Mouse (Mus musculus) embryonic fibroblast, embryonic 13.5 days (primary cell): ENCODE data around the gene Ddx50. TPM values are rescaled to one million over a fixed set of nuclear protein-coding genes. Genes with fewer than 3 reads are reported as not detected.
A peak's percentile ranks its signal among the peaks of the same experiment; 100 is the strongest.
"Not testable (repeated sequence)": the region's sequence is repeated elsewhere in the genome, so short reads cannot be mapped to it uniquely, and the experiment has no call there.

ENCODE experiments used
- H3K27ac ChIP-seq: 2 replicates; pipeline ENCODE4 v1.5.1; 2012; ENCODE audit warnings: low read length, control low read depth, inconsistent platforms; ENCODE audit not compliant: insufficient read depth
- H3K4me1 ChIP-seq: 2 replicates; pipeline ENCODE4 v1.6.1; 2011; ENCODE audit warnings: low read length; ENCODE audit not compliant: control insufficient read depth, insufficient read depth
- H3K4me3 ChIP-seq: 2 replicates; pipeline ENCODE4 v1.5.1; 2011; ENCODE audit warnings: mild to moderate bottlenecking, control low read depth, low read length; ENCODE audit not compliant: insufficient read depth
- CTCF ChIP-seq: IDR thresholded peaks from 2 replicates; pipeline ENCODE4 v1.5.1; 2011; ENCODE audit warnings: mild to moderate bottlenecking, control low read depth, low read length, moderate library complexity, borderline replicate concordance; ENCODE audit not compliant: insufficient read depth
- POLR2A ChIP-seq: IDR thresholded peaks from 2 replicates; pipeline ENCODE4 v1.6.1; 2011; ENCODE audit warnings: low read depth, mild to moderate bottlenecking, control low read depth, low read length, moderate library complexity
- polyA plus RNA-seq: library from polyadenylated mRNA; stranded (reverse); fragments of >200 nt; gene quantifications from 2 replicates; pipeline ENCODE4 v1.2.4, GENCODE M21; 2011; ENCODE audit warnings: low read depth; ENCODE audit not compliant: missing spikeins, insufficient read length

Gene Ddx50
- polyA plus RNA-seq, 1 experiment: 165 TPM

DNA sequence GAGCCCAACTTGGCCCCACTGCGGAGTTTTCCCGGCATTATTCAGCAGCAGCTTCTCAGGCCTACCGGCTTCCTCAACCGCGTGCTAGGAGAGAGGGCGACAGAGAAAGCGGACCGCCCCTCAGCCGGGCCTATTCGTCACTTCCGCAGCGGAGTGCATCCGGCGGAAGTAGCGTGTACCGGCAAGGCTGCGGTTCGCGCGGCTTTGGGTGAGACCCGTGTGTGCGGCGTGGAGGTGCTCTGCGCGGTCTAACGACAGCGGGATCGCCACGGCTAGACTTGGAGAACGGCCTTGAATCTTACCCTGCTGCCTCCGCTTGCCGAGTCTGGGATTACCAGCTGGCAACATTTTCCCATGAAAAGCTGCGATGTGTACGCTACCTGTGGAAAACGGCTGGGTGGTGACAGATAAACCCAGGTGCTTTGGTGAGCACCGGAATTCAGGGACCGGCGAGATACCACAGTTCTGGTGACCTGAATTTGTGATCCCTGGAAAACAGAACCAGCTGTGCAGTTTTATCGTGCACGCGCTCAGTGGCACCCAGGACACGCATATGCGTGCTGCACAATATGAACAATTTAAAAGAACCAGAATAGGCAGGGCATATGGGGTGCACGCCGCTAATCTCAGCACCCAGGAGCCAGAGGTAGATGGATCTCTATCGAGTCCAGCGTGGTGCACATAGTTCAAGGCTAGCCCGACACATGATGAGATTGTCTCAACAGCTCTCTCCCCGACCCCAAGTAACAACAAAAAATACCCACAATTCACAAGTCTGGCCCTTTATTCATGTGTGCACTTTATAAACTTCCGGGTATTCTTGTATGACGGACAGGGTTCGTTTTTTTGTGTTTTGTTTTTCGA is 48.6 kb downstream of the Ddx50 start, which contains the start of gene Ddx21:
Ddx21 (minus strand) TSS at position 105 of the 864 bp plus-strand sequence.
- H3K4me1 ChIP-seq: peaks cover 3% of the 10 kb centered on the region
- peak within 1 kb of the TSS; percentile 92 for H3K4me3 ChIP-seq
- TF ChIP-seq POLR2A: peak; percentile 98
- no peak for TF ChIP-seq CTCF
- peak within 1 kb of the TSS; percentile 67; the same call in 1 of the 2 replicates for H3K27ac ChIP-seq

DNA sequence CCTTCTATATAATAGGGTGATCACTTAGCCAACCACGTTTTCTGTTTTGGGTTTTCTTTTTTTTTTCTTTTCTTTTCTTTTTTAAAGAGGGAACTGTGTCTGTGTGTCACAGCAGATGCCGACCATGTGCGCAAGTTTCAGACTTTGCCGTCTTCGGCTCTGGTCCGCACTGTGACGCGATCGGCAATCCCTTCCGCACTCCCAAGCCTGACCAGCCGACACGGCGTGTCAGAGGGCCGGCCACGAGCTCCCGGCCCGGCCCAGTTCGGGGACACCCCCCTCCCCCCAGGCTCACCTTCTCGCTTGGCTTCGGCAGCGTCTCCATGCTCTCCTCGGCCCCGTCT is 49.2 kb downstream of the Ddx50 start:
- TF ChIP-seq POLR2A: no peak
- no peak for TF ChIP-seq CTCF
- peaks cover 3% of the 10 kb centered on the region for H3K4me1 ChIP-seq
- peak overlapping the region; percentile 67; the same call in 1 of the 2 replicates for H3K27ac ChIP-seq
- H3K4me3 ChIP-seq: peak overlapping the region; percentile 92

DNA sequence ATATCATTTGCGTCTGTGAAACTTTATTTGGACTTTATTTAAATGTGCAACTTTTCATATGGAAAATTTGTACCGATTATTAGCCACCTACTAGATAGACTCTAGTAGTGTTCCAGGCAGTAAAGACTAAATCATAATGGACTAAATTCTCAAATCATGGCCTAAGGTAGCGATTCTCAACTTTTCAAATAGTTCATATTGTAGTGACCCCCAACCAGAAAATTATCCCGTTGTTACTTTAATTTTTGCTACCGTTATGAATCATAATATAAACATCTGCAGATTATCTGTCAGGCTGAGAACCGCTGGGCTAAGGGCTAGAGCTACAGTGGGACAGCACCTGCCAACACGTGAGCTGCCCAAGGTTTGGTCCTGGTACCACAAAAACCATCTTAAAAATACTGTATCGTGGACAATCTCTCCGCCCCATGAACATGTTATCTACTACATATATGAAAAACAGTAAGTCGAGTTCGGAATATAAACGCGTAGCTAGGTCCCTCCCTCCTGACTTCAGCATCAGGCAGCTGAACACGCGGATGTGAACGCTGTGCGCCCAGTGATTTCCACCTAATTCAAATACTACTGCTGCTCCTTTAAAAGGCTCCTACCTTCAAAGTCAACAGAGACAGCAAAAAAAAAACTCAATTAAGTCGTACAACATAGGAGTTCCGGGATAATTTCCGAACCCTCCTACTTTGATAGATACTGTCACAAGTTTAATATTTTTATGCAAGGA is 49.8 kb downstream of the Ddx50 start:
- Histone ChIP-seq H3K4me1 (peaks cover 3% of the 10 kb centered on the region), H3K4me3 (peak overlapping the region; percentile 92), H3K27ac (no peak overlapping the region)
- no peak for TF ChIP-seq CTCF
- 0 out of 2 replicates have a peak, but pooled peaks have one; percentile 10 for TF ChIP-seq POLR2A

DNA sequence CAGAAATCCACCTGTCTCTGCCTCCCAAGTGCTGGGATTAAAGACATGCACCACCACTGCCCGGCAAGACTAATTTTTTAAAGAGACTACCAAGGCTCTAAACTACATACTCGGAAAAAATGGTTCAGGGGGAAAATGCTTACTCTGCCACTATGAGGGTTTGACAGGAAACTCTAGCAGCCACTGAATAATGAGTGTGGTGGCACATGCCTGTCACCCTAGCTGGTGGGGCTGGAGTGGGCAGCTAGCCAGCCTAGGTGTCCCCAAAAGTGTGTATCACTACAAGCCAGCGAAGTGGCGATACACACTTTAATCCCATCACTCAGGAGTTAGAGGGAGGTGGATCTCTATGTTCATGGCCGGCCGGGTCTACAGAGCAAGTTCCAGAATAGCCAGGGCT is 51.0 kb downstream of the Ddx50 start:
- H3K27ac ChIP-seq: no peak overlapping the region
- peaks cover 3% of the 10 kb centered on the region for H3K4me1 ChIP-seq
- TF ChIP-seq CTCF (no peak), POLR2A (no peak)
- H3K4me3 ChIP-seq: peak overlapping the region; percentile 39; the same call in 1 of the 2 replicates

DNA sequence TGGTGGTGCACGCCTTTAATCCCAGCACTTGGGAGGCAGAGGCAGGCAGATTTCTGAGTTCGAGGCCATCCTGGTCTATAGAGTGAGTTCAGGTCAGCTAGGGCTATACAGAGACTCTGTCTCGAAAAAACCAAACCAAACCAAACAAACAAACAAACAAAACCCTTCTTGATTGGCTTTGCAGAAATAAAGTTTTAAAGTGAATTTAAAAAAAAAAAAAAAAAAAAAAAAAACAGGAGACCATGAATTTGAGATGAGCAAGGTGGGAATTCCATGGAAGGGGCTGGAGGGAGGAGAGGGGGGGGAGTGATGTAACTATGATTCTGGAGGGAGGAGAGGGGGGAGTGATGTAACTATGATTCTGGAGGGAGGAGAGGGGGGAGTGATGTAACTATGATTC is 51.7 kb downstream of the Ddx50 start:
- H3K27ac ChIP-seq, H3K4me1 ChIP-seq, H3K4me3 ChIP-seq: not testable (repeated sequence)

DNA sequence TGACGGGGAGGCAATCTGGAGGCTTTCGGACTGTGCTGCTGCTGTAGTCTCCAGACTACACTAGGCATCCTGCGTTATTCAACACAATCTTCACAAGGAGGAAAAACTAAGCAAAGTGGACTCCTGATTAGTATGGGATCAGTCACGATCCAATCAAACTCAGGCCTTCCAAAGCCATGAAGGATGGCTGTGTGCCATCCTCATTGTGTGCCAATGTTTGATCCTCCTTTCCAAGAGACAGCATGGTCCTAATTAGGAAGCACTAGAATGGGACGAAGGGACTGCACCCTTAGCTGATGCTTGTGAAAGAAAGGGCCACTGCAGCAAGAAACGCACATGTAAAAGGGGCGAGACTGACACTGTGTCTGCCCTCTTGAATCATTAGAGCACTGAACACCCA is 58.5 kb downstream of the Ddx50 start:
- peaks cover 3% of the 10 kb centered on the region for H3K4me1 ChIP-seq
- TF ChIP-seq CTCF (no peak), POLR2A (no peak)
- H3K27ac ChIP-seq: no peak overlapping the region
- H3K4me3 ChIP-seq: no peak overlapping the region

DNA sequence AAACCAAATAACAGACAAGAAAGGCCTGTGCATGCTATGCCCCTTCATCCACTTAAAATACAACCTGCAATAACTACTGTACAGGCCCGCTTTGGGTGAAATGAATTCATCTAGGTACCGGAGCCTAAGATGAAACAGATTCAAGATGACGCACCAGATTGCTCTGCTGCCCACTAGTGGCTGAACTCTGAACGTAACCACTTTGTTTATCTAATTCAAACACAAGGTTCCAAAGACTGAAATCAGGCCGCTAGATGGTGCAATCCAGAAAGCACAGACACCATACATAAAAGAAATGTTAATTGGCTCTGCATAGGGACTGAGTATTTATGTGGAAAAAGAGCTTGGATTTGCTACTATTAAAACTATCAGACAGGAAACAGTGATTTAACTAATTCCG is 60.8 kb downstream of the Ddx50 start:
- TF ChIP-seq POLR2A (no peak), CTCF (peak; percentile 25; the same call in 1 of the 2 replicates)
- peaks cover 3% of the 10 kb centered on the region for H3K4me1 ChIP-seq
- H3K4me3 ChIP-seq: no peak overlapping the region
- no peak overlapping the region for H3K27ac ChIP-seq

DNA sequence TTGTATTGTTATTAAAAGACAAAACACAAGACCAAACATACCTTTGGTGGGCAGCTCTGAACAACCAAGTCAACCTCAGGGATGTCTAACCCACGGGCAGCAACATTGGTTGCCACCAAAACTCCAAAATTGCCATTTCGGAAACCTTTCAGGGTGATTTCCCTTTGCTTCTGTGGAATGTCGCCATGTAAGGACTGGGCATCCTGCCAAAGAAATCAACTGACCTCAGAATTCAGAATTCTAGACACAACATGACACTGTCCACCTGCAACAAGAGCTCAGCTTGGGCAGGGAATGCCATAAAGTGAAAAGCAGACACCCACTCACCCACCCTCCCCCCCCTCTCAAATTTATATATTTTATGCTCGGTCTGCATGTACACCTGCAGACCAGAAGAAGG is 62.4 kb downstream of the Ddx50 start:
- TF ChIP-seq CTCF (no peak), POLR2A (no peak)
- H3K4me3 ChIP-seq: no peak overlapping the region
- H3K4me1 ChIP-seq: peaks cover 3% of the 10 kb centered on the region
- H3K27ac ChIP-seq: no peak overlapping the region

DNA sequence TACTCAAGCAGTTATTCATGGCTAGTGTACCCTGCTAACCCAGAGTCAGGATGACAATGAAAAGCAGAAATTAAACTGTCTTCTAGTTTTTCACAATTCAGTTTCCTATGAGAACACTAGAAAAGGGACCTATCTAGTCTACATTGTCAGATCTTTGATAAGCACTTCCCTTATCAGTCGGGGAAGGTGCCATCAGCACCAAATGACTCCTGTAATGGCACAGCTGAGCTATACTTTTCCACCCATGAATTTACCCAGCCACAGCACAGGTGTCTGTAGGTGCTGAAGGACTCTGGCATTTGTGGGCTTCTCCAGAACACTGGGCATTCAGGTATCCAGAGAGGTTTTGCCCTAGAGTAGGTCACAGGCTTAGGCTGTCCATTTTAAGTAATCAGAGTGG is 67.8 kb downstream of the Ddx50 start:
- Histone ChIP-seq H3K4me3 (no peak overlapping the region), H3K27ac (no peak overlapping the region), H3K4me1 (no peaks in the 10 kb centered on the region)
- TF ChIP-seq POLR2A (no peak), CTCF (no peak)

DNA sequence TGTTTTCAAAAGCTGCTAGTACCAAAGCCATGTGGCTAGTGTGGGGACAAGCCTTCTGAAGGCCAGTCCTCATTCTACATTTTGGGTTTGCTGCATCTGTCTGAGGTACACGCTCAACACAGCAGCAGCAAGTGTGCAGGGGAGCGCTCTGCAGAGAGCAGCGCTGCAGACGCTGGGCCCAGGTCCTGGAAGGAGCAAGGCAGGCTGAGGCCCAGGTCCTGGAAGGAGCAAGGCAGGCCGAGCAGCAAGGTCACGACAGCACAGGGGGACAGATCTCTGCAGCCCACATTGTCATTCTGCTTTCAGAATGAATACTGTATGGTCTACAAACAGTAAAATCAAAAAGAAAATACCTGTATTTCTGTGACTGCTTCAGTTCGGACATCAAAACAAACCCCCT is 68.3 kb downstream of the Ddx50 start:
- Histone ChIP-seq H3K27ac (no peak overlapping the region), H3K4me3 (no peak overlapping the region)
- no peak for TF ChIP-seq CTCF
- no peak for TF ChIP-seq POLR2A

More for the DNA sequence above, 68.3 kb downstream of the Ddx50 start:
- no peaks in the 10 kb centered on the region for H3K4me1 ChIP-seq
